Mouse (Mus musculus) myocyte (in vitro differentiated cells): ENCODE measurements at regions not wholly inside any gene's neighbourhood (a gene's known extent, or its start where the extent isn't known, plus 50 kb on each side); places are given as distances from the start of the nearest gene placed in this dataset.

Experiments
- CEBPB ChIP-seq: IDR thresholded peaks from 2 replicates; pipeline ENCODE4 v1.6.1; 2011; ENCODE audit warnings: mild to moderate bottlenecking, moderate library complexity; ENCODE audit not compliant: poor library complexity, insufficient read depth, severe bottlenecking
- MAX ChIP-seq: IDR thresholded peaks from one replicate; pipeline ENCODE4 v1.6.1; 2011; ENCODE audit warnings: low read depth, mild to moderate bottlenecking, control low read depth
- POLR2A ChIP-seq: IDR thresholded peaks from one replicate; pipeline ENCODE4 v1.6.1; 2011; ENCODE audit warnings: low read depth, mild to moderate bottlenecking, control low read depth, moderate library complexity; ENCODE audit not compliant: insufficient read length
- TCF12 ChIP-seq: IDR thresholded peaks from one replicate; pipeline ENCODE4 v1.6.1; 2011; ENCODE audit warnings: mild to moderate bottlenecking, control low read depth; ENCODE audit not compliant: poor library complexity, insufficient read depth, severe bottlenecking
- USF1 ChIP-seq: IDR thresholded peaks from one replicate; pipeline ENCODE4 v1.6.1; 2011; ENCODE audit warnings: low read depth, mild to moderate bottlenecking, control low read depth, moderate library complexity

DNA sequence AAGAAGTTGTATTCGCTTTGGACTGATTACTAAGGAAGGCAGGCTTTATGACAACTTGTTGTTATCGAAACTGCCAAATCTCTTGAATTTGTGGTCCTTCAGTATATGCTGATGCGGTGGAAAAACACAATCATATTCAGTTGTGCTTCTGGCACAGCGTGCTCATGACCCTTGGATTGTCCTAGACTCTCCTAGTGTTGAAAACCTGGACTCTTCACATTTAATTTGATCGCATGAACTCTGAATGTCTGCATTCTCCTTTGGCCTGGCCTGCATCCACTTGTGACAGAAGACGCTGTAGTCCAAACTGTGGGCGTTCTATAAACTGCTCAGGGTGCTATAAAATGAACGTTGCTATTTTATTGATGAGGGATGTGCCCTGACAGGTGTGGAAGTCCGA, 80.6 kb upstream of the Mapk10 start:
- TF ChIP-seq CEBPB (no peak), USF1 (no peak), MAX (no peak), POLR2A (no peak), TCF12 (no peak)
